Mouse (Mus musculus) neural tube, embryonic 15.5 days (tissue): ENCODE results near the gene Ltb4r2. TPM values are rescaled to one million over a fixed set of nuclear protein-coding genes. Genes with fewer than 3 reads are reported as not detected.

Experiments used
- polyA plus RNA-seq: library from polyadenylated mRNA; unstranded; fragments of >200 nt; fragmentation: Nextera tagmentation; extraction: Ambion mirVana; gene quantifications from 2 replicates; pipeline ENCODE4 v1.2.1, GENCODE M21; 2015

The Ltb4r2 gene
- polyA plus RNA-seq, 1 experiment from 2014 or later: 0.42 TPM

Other genes starting within 250 kb of the Ltb4r2 start
- 0.13 and 0.26 TPM in 2 replicates for gene Nrl, start 236.4 kb upstream of the Ltb4r2 start, polyA plus RNA-seq
- gene Pck2, start 221.2 kb upstream of the Ltb4r2 start, polyA plus RNA-seq: 30.5 and 30.9 TPM in 2 replicates
- 98.9 and 102 TPM in 2 replicates for gene Dcaf11, start 201.4 kb upstream of the Ltb4r2 start, polyA plus RNA-seq
- 0.46 and 0.75 TPM in 2 replicates for gene A730061H03Rik, start 201.0 kb upstream of the Ltb4r2 start, polyA plus RNA-seq
- gene Fitm1, start 185.8 kb upstream of the Ltb4r2 start, polyA plus RNA-seq: 1.6 and 2.0 TPM in 2 replicates
- gene Psme1, start 183.3 kb upstream of the Ltb4r2 start, polyA plus RNA-seq: 214 and 228 TPM in 2 replicates
- gene Emc9, start 176.1 kb upstream of the Ltb4r2 start, polyA plus RNA-seq: 49.3 and 56.2 TPM in 2 replicates
- gene Psme2, start 170.3 kb upstream of the Ltb4r2 start, polyA plus RNA-seq: 186 and 246 TPM in 2 replicates
- gene Rnf31, start 169.7 kb upstream of the Ltb4r2 start, polyA plus RNA-seq: 20.4 and 22.0 TPM in 2 replicates
- 10.4 and 13.2 TPM in 2 replicates for gene Irf9, start 157.9 kb upstream of the Ltb4r2 start, polyA plus RNA-seq
- gene Rec8, start 143.4 kb upstream of the Ltb4r2 start, polyA plus RNA-seq: 15.1 and 16.6 TPM in 2 replicates
- 110 and 121 TPM in 2 replicates for gene Ipo4, start 125.5 kb upstream of the Ltb4r2 start, polyA plus RNA-seq
- 0.77 and 1.7 TPM in 2 replicates for gene Gm49378, start 123.5 kb upstream of the Ltb4r2 start, polyA plus RNA-seq
- gene Tm9sf1, start 117.6 kb upstream of the Ltb4r2 start, polyA plus RNA-seq: 62.6 and 72.5 TPM in 2 replicates
- 0.31 and 0.32 TPM in 2 replicates for gene Tssk4, start 111.2 kb upstream of the Ltb4r2 start, polyA plus RNA-seq
- 76.0 and 79.8 TPM in 2 replicates for gene Mdp1, start 100.9 kb upstream of the Ltb4r2 start, polyA plus RNA-seq
- gene Gmpr2, start 89.5 kb upstream of the Ltb4r2 start, polyA plus RNA-seq: 50.2 and 50.8 TPM in 2 replicates
- gene Nedd8, start 89.3 kb upstream of the Ltb4r2 start, polyA plus RNA-seq: 590 and 594 TPM in 2 replicates
- 24.9 and 28.3 TPM in 2 replicates for gene Tinf2, start 79.6 kb upstream of the Ltb4r2 start, polyA plus RNA-seq
- 0.31 and 0.96 TPM in 2 replicates for gene Tgm1, start 47.5 kb upstream of the Ltb4r2 start, polyA plus RNA-seq
- 56.7 and 65.1 TPM in 2 replicates for gene Rabggta, start 39.2 kb upstream of the Ltb4r2 start, polyA plus RNA-seq
- gene Dhrs1, start 15.7 kb upstream of the Ltb4r2 start, polyA plus RNA-seq: 79.7 and 84.6 TPM in 2 replicates
- gene Nop9, start 15.7 kb upstream of the Ltb4r2 start, polyA plus RNA-seq: 25.1 and 31.5 TPM in 2 replicates
- gene Cideb, start 3.0 kb upstream of the Ltb4r2 start, polyA plus RNA-seq: 0.35 and 0.93 TPM in 2 replicates
- 0.42 and 0.80 TPM in 2 replicates for gene Ltb4r1, start 4.5 kb downstream of the Ltb4r2 start, polyA plus RNA-seq
- gene Adcy4, start 22.7 kb downstream of the Ltb4r2 start, polyA plus RNA-seq: 4.1 and 5.2 TPM in 2 replicates
- gene Ripk3, start 27.4 kb downstream of the Ltb4r2 start, polyA plus RNA-seq: 2.8 and 14.2 TPM in 2 replicates
- 9.8 and 11.5 TPM in 2 replicates for gene Nfatc4, start 61.7 kb downstream of the Ltb4r2 start, polyA plus RNA-seq
- gene Nynrin, start 92.6 kb downstream of the Ltb4r2 start, polyA plus RNA-seq: 9.5 and 10.8 TPM in 2 replicates
- gene Cbln3, start 123.0 kb downstream of the Ltb4r2 start, polyA plus RNA-seq: 0.45 and 0.58 TPM in 2 replicates
- 11.0 and 11.9 TPM in 2 replicates for gene Khnyn, start 123.5 kb downstream of the Ltb4r2 start, polyA plus RNA-seq
- 148 and 166 TPM in 2 replicates for gene Sdr39u1, start 138.9 kb downstream of the Ltb4r2 start, polyA plus RNA-seq
- gene Cma1, start 183.2 kb downstream of the Ltb4r2 start, polyA plus RNA-seq: 1.7 and 3.5 TPM in 2 replicates
- gene Cma2, start 189.6 kb downstream of the Ltb4r2 start, polyA plus RNA-seq: not detected in 2 replicates